Mouse (Mus musculus) stomach, postnatal 0 days (tissue): ENCODE measurements at regions not wholly inside any gene's neighbourhood (a gene's known extent, or its start where the extent isn't known, plus 50 kb on each side); places are given as distances from the start of the nearest gene placed in this dataset.

ENCODE experiments used
- CTCF ChIP-seq: IDR thresholded peaks from 2 replicates; pipeline ENCODE4 v1.5.1; 2016; ENCODE audit warnings: antibody characterized with exemption, low read depth, mild to moderate bottlenecking, moderate library complexity
- EP300 ChIP-seq: optimal IDR thresholded peaks from 2 replicates; pipeline ENCODE3; 2016; ENCODE audit warnings: antibody characterized with exemption

- no peak for TF ChIP-seq EP300
- no peak for TF ChIP-seq CTCF
Measured at GRCm38 (mm10) chr13:111911661-111912312, 103.0 kb upstream of the Map3k1 start.
